Mouse (Mus musculus) C2C12 (cell line): ENCODE results near the gene Gsto1. TPM values are rescaled to one million over a fixed set of nuclear protein-coding genes. Genes with fewer than 3 reads are reported as not detected.

Experiments
- H3K27me3 ChIP-seq: one replicate; pipeline ENCODE4 v1.6.1; 2011; ENCODE audit not compliant: control insufficient read depth, insufficient read depth, insufficient read length
- H3K36me3 ChIP-seq: one replicate; pipeline ENCODE4 v1.6.1; 2011; ENCODE audit not compliant: control insufficient read depth, insufficient read depth
- H3K4me3 ChIP-seq: one replicate; pipeline ENCODE4 v1.5.1; 2011; ENCODE audit warnings: mild to moderate bottlenecking, control low read depth; ENCODE audit not compliant: poor library complexity, insufficient read depth, severe bottlenecking
- H3K79me2 ChIP-seq: one replicate; pipeline ENCODE4 v1.6.1; 2011; ENCODE audit not compliant: control insufficient read depth, insufficient read depth
- H3K79me3 ChIP-seq: one replicate; pipeline ENCODE4 v1.6.1; 2011; ENCODE audit warnings: low read depth, control low read depth
- H3ac ChIP-seq: one replicate; pipeline ENCODE3; 2011; ENCODE audit warnings: low read depth; ENCODE audit not compliant: control insufficient read depth, insufficient read length
- CEBPB ChIP-seq: IDR thresholded peaks from one replicate; pipeline ENCODE4 v1.6.1; 2011; ENCODE audit warnings: low read depth, mild to moderate bottlenecking, control low read depth, moderate library complexity
- CTCF ChIP-seq: IDR thresholded peaks from one replicate; pipeline ENCODE4 v1.5.1; 2011; ENCODE audit not compliant: control insufficient read depth, insufficient read depth, insufficient read length
- FOSL1 ChIP-seq: IDR thresholded peaks from one replicate; pipeline ENCODE4 v1.8.0; 2011; ENCODE audit warnings: mild to moderate bottlenecking, low read length; ENCODE audit not compliant: poor library complexity, insufficient read depth, severe bottlenecking
- MAX ChIP-seq: IDR thresholded peaks from one replicate; pipeline ENCODE4 v1.6.1; 2011; ENCODE audit warnings: mild to moderate bottlenecking, control low read depth
- MYOD1 ChIP-seq: IDR thresholded peaks from one replicate; pipeline ENCODE4 v1.6.1; 2011; ENCODE audit warnings: low read depth; ENCODE audit not compliant: control insufficient read depth, insufficient read length
- MYOG ChIP-seq: IDR thresholded peaks from one replicate; pipeline ENCODE4 v1.6.1; 2011; ENCODE audit not compliant: control insufficient read depth, insufficient read length; ENCODE audit errors: extremely low read depth
- USF1 ChIP-seq: IDR thresholded peaks from one replicate; pipeline ENCODE4 v1.6.1; 2011; ENCODE audit warnings: low read depth, mild to moderate bottlenecking, control low read depth, moderate library complexity
- polyA plus RNA-seq: library from polyadenylated mRNA; unstranded; fragments of >200 nt; fragmentation: generic; extraction: Trizol; gene quantifications from one replicate; pipeline ENCODE4 v1.2.1, GENCODE M21; 2012; ENCODE audit warnings: missing spikeins

Gsto1 gene
- polyA plus RNA-seq, 1 experiment = 272 TPM

GRCm38 (mm10) chr19:47888037-47888436 is 33.3 kb downstream of the Gsto1 start:
- Histone ChIP-seq H3ac (no peak overlapping the region), H3K79me3 (no peaks in the 10 kb centered on the region), H3K36me3 (peaks cover 4% of the 10 kb centered on the region), H3K27me3 (no peaks in the 10 kb centered on the region), H3K4me3 (no peak overlapping the region), H3K79me2 (no peaks in the 10 kb centered on the region)
- TF ChIP-seq CEBPB (no peak), FOSL1 (no peak), MAX (no peak), MYOG (no peak), USF1 (no peak), CTCF (no peak), MYOD1 (no peak)

DNA sequence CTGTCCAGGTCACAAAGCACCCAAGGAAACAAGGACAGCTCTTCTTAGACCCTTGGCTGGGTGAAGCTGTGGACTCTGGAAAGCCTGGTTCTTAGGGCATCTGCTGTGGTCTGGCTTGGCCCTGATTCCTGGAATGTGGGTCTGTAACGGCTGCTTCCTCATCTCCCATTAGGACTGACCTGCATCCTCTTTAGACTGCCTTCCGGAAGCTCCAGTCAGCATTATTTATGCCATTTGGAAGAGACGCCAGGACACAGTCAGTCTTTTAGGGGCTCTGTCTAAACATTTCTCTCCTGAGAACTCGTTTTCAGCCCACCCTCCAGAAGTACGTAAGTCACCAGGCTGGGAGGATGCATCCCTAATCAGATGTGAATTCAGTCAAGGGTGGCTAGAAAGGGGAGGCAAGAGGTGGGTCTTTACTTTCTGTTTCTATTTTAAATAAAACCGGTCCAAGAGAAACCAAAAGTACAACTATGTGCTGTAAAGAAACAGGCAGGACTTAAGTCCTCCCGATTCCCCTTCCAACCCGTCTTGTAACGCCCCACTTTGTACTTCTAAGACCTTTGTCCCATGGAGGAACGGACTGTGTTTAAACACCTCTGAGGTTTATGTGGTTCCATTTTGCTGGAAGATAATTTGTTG is 35.8 kb downstream of the Gsto1 start:
- H3K79me2 ChIP-seq = peaks cover 12% of the 10 kb centered on the region
- peaks cover 29% of the 10 kb centered on the region for H3K36me3 ChIP-seq
- H3ac ChIP-seq = no peak overlapping the region
- H3K4me3 ChIP-seq = peak overlapping the region; percentile 7
- no peaks in the 10 kb centered on the region for H3K27me3 ChIP-seq
- no peak for TF ChIP-seq FOSL1
- TF ChIP-seq MYOD1 = peak; percentile 64
- H3K79me3 ChIP-seq = peaks cover 5% of the 10 kb centered on the region

- Histone ChIP-seq H3K27me3 (no peaks in the 10 kb centered on the region), H3K36me3 (peaks cover 41% of the 10 kb centered on the region), H3K4me3 (no peak overlapping the region), H3K79me3 (peaks cover 14% of the 10 kb centered on the region), H3K79me2 (peaks cover 23% of the 10 kb centered on the region), H3ac (no peak overlapping the region)
- TF ChIP-seq MYOD1 = peak; percentile 95
- no peak for TF ChIP-seq CEBPB
- no peak for TF ChIP-seq FOSL1
- no peak for TF ChIP-seq MYOG
- peak; percentile 58 for TF ChIP-seq MAX
Measured at GRCm38 (mm10) chr19:47891562-47892312, 37.0 kb downstream of the Gsto1 start.

DNA sequence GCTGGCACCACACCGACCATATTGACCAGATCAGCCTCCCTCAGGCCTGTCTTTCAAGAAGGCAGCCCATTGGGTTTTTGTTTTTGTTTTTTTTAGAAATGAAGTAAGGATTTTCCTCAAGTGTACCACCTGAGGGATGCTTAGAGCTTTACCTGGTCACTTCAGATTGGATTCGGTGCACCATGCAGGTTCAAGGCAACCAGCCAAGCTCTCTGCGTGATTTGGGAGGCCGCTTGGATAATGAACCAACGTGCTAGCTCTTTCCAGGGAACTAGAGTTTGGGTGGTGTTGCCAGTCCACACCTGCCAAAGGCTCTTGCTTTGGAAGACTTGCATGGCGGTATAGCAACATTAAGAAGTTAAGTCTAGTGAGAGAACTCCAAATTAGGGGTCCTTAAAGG is 38.3 kb downstream of the Gsto1 start:
- TF ChIP-seq MYOD1 = no peak
- TF ChIP-seq USF1 = no peak
- no peak for TF ChIP-seq CEBPB
- no peak for TF ChIP-seq MAX
- no peak for TF ChIP-seq MYOG
- no peak for TF ChIP-seq FOSL1
- TF ChIP-seq CTCF = no peak
- H3K36me3 ChIP-seq = peaks cover 54% of the 10 kb centered on the region
- no peak overlapping the region for H3K4me3 ChIP-seq
- H3ac ChIP-seq = no peak overlapping the region
- no peaks in the 10 kb centered on the region for H3K27me3 ChIP-seq
- peaks cover 37% of the 10 kb centered on the region for H3K79me2 ChIP-seq
- peaks cover 27% of the 10 kb centered on the region for H3K79me3 ChIP-seq

DNA sequence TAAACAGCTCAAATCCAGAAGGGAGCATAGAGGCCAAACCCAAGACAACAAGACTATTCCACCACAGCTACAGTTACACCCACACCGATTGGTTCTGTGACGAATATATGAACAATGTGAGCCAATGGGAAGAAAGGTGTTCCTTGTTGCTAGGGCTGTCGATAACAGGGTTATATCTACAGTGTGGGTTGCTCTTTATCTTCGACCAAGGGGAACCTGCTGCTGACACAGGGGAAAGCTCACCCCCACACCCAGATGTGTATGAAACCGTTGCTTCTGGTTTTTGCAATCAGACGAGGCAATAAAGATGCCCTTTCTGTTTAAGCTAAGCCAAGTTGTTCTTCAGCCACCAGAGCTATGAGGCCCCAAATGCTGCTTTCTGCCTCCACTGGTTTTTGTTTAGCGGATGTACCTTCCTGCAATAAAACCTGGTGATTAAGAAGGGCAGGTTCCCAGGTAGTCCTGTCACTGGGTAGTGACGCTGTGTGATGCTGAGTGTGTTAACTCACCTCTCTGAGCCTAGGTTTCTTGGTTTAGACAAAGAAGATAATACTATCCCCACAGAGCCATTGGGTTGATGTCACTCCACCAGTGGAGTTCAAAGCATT is 43.8 kb downstream of the Gsto1 start:
- Histone ChIP-seq H3K79me2 (peaks cover 88% of the 10 kb centered on the region), H3K4me3 (no peak overlapping the region), H3K27me3 (no peaks in the 10 kb centered on the region), H3K79me3 (peaks cover 71% of the 10 kb centered on the region), H3ac (no peak overlapping the region), H3K36me3 (peaks cover 89% of the 10 kb centered on the region)
- TF ChIP-seq MAX (no peak), CEBPB (no peak)

GRCm38 (mm10) chr19:47900012-47900411 is 45.2 kb downstream of the Gsto1 start:
- Histone ChIP-seq H3K79me3 (peaks cover 83% of the 10 kb centered on the region), H3K36me3 (peaks cover 88% of the 10 kb centered on the region), H3ac (no peak overlapping the region), H3K27me3 (no peaks in the 10 kb centered on the region), H3K4me3 (no peak overlapping the region), H3K79me2 (peaks cover 100% of the 10 kb centered on the region)
- TF ChIP-seq CTCF = no peak
- TF ChIP-seq CEBPB = no peak
- no peak for TF ChIP-seq USF1
- TF ChIP-seq MAX = no peak
- TF ChIP-seq MYOD1 = no peak
- no peak for TF ChIP-seq MYOG
- no peak for TF ChIP-seq FOSL1
